Comparison of ENCODE assay signal across 10 mouse cellular contexts in genomic region chr13:41341422-41341821, GRCm38 (mm10).
DNase-seq lines count a peak whose midpoint lies in the region; ATAC-seq and TF ChIP-seq lines count a peak whose summit lies in the region.
"Had no signal": no experiment of that assay in that cellular context is flagged by ENCODE, and none has a peak within 500 bp of the region (broad histone marks: within the 10 kb centered on the region; RNA-seq: fewer than 3 reads in every experiment).

No protein-coding gene starts in this region.

- H3K4me1 ChIP-seq in heart, adult 2 months (ENCODE audit: control insufficient read depth, insufficient read depth, low read length) = peaks cover 43% of the 10 kb centered on the region
- peaks cover 3% of the 10 kb centered on the region; the same call in 1 of the 2 replicates for H3K4me1 ChIP-seq in midbrain, embryonic 11.5 days (ENCODE audit: control insufficient read depth, insufficient read depth, low read length)

- H3K4me2 ChIP-seq in midbrain, embryonic 11.5 days = no peak overlapping the region
- H3K4me2 ChIP-seq: hindbrain, embryonic 13.5 days; liver, embryonic 13.5 days; midbrain, embryonic 13.5 days had no signal

- no peak for TF ChIP-seq EP300 in heart, adult 2 months (IDR thresholded peaks at IDR 0.05; ENCODE audit: insufficient read depth, low read depth, low read length)

- no peak overlapping the region for H3K4me3 ChIP-seq in heart, adult 2 months
- no peak overlapping the region for H3K4me3 ChIP-seq in midbrain, embryonic 11.5 days (ENCODE audit: low read depth, low read length)
- H3K4me3 ChIP-seq: hindbrain, embryonic 13.5 days; liver, embryonic 13.5 days; midbrain, embryonic 13.5 days had no signal

- no peak overlapping the region for H3K9ac ChIP-seq in heart, adult 2 months (ENCODE audit: low read depth, low read length)
- H3K9ac ChIP-seq in midbrain, embryonic 11.5 days (ENCODE audit: low read length) = no peak overlapping the region
- H3K9ac ChIP-seq: hindbrain, embryonic 13.5 days; liver, embryonic 13.5 days; midbrain, embryonic 13.5 days had no signal

- H3K79me2 ChIP-seq in heart, adult 2 months (replicated peaks; ENCODE audit: control insufficient read depth, insufficient read depth, low read length) = no peaks in the 10 kb centered on the region

- H3K9me3 ChIP-seq in midbrain, embryonic 11.5 days (ENCODE audit: control insufficient read depth, low read length) = no peaks in the 10 kb centered on the region
- H3K9me3 ChIP-seq: hindbrain, embryonic 13.5 days; liver, embryonic 13.5 days; midbrain, embryonic 13.5 days had no signal

- 57% methylated on average over 9 of the region's 9 CpGs for WGBS in heart, adult 2 months
- 77% methylated on average over 9 of the region's 9 CpGs for WGBS in midbrain, embryonic 11.5 days

- intact Hi-C loops in heart, adult 2 months (cut with DNase I) = no loop called here
- intact Hi-C loops in heart, postnatal 36 days (cut with DNase I) = no loop called here

- TF ChIP-seq CTCF in heart, adult 2 months (IDR thresholded peaks at IDR 0.05) = no peak

- no peak for TF ChIP-seq POLR2A in heart, adult 2 months (IDR thresholded peaks at IDR 0.05; ENCODE audit: insufficient read depth, low read depth, low read length)

- DNase-seq in heart, adult 2 months = peak; percentile 59 to 69
- no peak for DNase-seq in heart, postnatal 4 days
- peak; percentile 57 for DNase-seq in ovary, adult 18-20 months (ENCODE audit: low spot score)
- no peak for DNase-seq in ovary, postnatal 10 days (ENCODE audit: low spot score)
- DNase-seq in heart, postnatal 36 days = peak; percentile 50 to 68
- peak; percentile 56 for DNase-seq in skeletal muscle tissue, adult 2 months (ENCODE audit: low read depth, low spot score)
- no peak for DNase-seq in midbrain, embryonic 11.5 days (ENCODE audit: low spot score, missing footprints)
- DNase-seq: liver, embryonic 13.5 days had no signal

- H3K27me3 ChIP-seq in heart, adult 2 months (ENCODE audit: control insufficient read depth, insufficient read depth, low read length) = no peaks in the 10 kb centered on the region
- no peaks in the 10 kb centered on the region for H3K27me3 ChIP-seq in midbrain, embryonic 11.5 days (ENCODE audit: control insufficient read depth, insufficient read depth, low read length)
- H3K27me3 ChIP-seq: hindbrain, embryonic 13.5 days; liver, embryonic 13.5 days; midbrain, embryonic 13.5 days had no signal

- H3K27ac ChIP-seq in heart, adult 2 months = peak overlapping the region; percentile 54
- no peak overlapping the region for H3K27ac ChIP-seq in midbrain, embryonic 11.5 days (ENCODE audit: low read depth, low read length)
- H3K27ac ChIP-seq: hindbrain, embryonic 13.5 days; liver, embryonic 13.5 days; midbrain, embryonic 13.5 days had no signal

- peaks cover 51% of the 10 kb centered on the region for H3K36me3 ChIP-seq in heart, adult 2 months (ENCODE audit: control insufficient read depth, insufficient read depth, low read length)
- 0 out of 2 replicates have a peak, but pooled peaks cover 2% of the 10 kb centered on the region for H3K36me3 ChIP-seq in midbrain, embryonic 11.5 days (ENCODE audit: control insufficient read depth, insufficient read depth, low read length)
- H3K36me3 ChIP-seq: liver, embryonic 13.5 days had no signal

- ATAC-seq in midbrain, embryonic 11.5 days (ENCODE audit: low FRiP score) = no peak
- ATAC-seq: midbrain, embryonic 13.5 days had no signal

Comparison
In these comparisons a context has a peak if more than half of its experiments do, and no peak if none do; other contexts are left out.
1. DNase-seq: peak in heart, adult 2 months (2 of 2), ovary, adult 18-20 months (single experiment), heart, postnatal 36 days (2 of 2) and skeletal muscle tissue, adult 2 months (single experiment); none in heart, postnatal 4 days (single experiment), ovary, postnatal 10 days (single experiment) and midbrain, embryonic 11.5 days (single experiment).